Mouse (Mus musculus): ENCODE measurements around the gene Aox1.
"Not testable (repeated sequence)": the region's sequence is repeated elsewhere in the genome, so short reads cannot be mapped to it uniquely, and the experiment has no call there.

Gene Aox1

GRCm38 (mm10) chr1:58029636-58030117, at the start of gene Aox1:
Aox1 (plus strand) TSS chr1:58029931.
- DNase-seq: peak; percentile 54

- no peak for DNase-seq
Observed at GRCm38 (mm10) chr1:57989052-57989600, 40.6 kb upstream of the Aox1 start.

- DNase-seq: no peak
Observed at GRCm38 (mm10) chr1:57991277-57991676, 38.5 kb upstream of the Aox1 start.

GRCm38 (mm10) chr1:57995432-57996132, 34.1 kb upstream of the Aox1 start, which contains the start of gene Sgo2a:
Sgo2a (plus strand) TSS chr1:57995971.
- peak; percentile 97 for DNase-seq

- DNase-seq: no peak
Observed at GRCm38 (mm10) chr1:57996133-57996615, 33.6 kb upstream of the Aox1 start.

- DNase-seq: no peak
Observed at GRCm38 (mm10) chr1:57998146-57998545, 31.6 kb upstream of the Aox1 start.

- not testable (repeated sequence) for DNase-seq
Observed at GRCm38 (mm10) chr1:58006388-58006787, 23.3 kb upstream of the Aox1 start.

- DNase-seq: no peak
Observed at GRCm38 (mm10) chr1:58018856-58019255, 10.9 kb upstream of the Aox1 start, which contains the start of gene Kctd18. Kctd18 (minus strand) TSS chr1:58018956.

- DNase-seq: peak; percentile 13
Observed at GRCm38 (mm10) chr1:58027707-58028106, 2.0 kb upstream of the Aox1 start.

GRCm38 (mm10) chr1:58030156-58030871, 583 bp downstream of the Aox1 start:
- DNase-seq: peak; percentile 18

GRCm38 (mm10) chr1:58031160-58031769, 1.5 kb downstream of the Aox1 start:
- peak; percentile 75 for DNase-seq

GRCm38 (mm10) chr1:58037306-58037705, 7.6 kb downstream of the Aox1 start:
- not testable (repeated sequence) for DNase-seq

- no peak for DNase-seq
Observed at GRCm38 (mm10) chr1:58045076-58045475, 15.3 kb downstream of the Aox1 start.

- DNase-seq: no peak
Observed at GRCm38 (mm10) chr1:58045546-58045945, 15.8 kb downstream of the Aox1 start.

- no peak for DNase-seq
Observed at GRCm38 (mm10) chr1:58046721-58047290, 17.1 kb downstream of the Aox1 start.

GRCm38 (mm10) chr1:58049126-58049525, 19.4 kb downstream of the Aox1 start:
- DNase-seq: no peak

GRCm38 (mm10) chr1:58055598-58055997, 25.9 kb downstream of the Aox1 start:
- no peak for DNase-seq

- DNase-seq: no peak
Observed at GRCm38 (mm10) chr1:58056074-58056807, 26.5 kb downstream of the Aox1 start.

GRCm38 (mm10) chr1:58056939-58057338, 27.2 kb downstream of the Aox1 start:
- no peak for DNase-seq

- DNase-seq: no peak
Observed at GRCm38 (mm10) chr1:58058846-58059245, 29.1 kb downstream of the Aox1 start.

- no peak for DNase-seq
Observed at GRCm38 (mm10) chr1:58062131-58062530, 32.4 kb downstream of the Aox1 start.

- no peak for DNase-seq
Observed at GRCm38 (mm10) chr1:58065151-58065550, 35.4 kb downstream of the Aox1 start.
